Mouse (Mus musculus) left cerebral cortex, postnatal 4 days (tissue): ENCODE measurements around the gene Tspan6. TPM values are rescaled to one million over a fixed set of nuclear protein-coding genes. Genes with fewer than 3 reads are reported as not detected.
A peak's percentile ranks its signal among the peaks of the same experiment; 100 is the strongest.

Experiments
- DNase-seq: peaks from one replicate; pipeline ENCODE4 v3.0.0-alpha.2; 2022
- intact Hi-C: fragments of 180-260 bp; cut with DNase I; formaldehyde crosslinking; loops from one replicate; pipeline ENCODE4 v1.15.1; 2025
- total RNA-seq, 2 experiments: library from RNA; stranded (reverse); gene quantifications; 2 replicates each; pipeline ENCODE4 v1.2.3; 2021

Gene Tspan6
- 10 to 100 TPM; 86.6 to 92.0 TPM for total RNA-seq

DNA sequence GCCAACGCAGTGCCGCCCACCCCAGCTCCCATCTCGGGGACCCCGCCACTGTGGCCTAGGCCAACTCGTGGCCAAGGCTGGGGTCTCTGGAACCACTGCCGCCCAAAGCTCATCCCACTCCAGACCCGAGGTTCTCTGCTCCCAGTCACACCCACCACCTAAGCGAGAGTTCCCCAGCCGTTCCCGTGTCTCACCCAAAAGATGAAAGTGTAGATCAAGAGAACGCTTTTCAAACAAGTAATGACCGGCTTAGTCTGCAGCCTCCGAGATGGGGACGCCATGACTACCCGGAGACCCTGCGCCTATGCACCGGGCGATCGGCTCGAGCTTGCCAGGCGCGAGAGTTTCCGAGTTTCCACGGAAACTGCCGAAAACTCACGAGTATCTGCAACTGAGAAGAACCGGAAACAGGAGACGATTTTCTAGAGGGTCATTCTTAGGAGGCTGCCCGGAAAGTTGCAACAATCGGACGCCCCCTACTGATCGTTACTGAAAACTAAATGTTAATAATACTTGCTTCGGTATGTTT, at the start of gene Tspan6:
Tspan6 (minus strand) TSS at position 416 of the 529 bp plus-strand sequence.
- DNase-seq: peak; percentile 85
- intact Hi-C loops: no loop called here

DNA sequence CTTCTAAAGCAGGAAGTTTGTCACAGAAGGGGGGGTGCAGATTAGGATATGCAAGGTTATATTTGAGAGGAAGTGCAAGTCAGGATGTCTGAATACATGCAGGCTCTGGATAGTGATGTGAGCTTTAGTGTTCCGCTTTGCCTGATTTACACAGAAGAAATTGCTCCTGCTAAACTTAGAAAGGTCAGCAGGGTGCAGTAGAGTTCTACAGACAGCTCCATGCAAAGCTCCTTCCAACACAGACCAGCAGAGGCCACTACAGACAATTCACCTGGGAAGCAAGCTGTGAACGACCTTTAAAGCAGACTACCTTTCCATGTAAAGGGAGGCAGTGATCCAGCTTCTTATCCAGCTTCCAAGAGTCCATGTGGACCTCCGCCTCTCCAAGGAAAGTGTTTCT, 49.2 kb upstream of the Tspan6 start:
- DNase-seq: peak; percentile 27
- intact Hi-C loops: loop anchor here (2.0 kb wide), 1 partner anchor 71 kb away; no protein-coding TSS in a partner anchor

DNA sequence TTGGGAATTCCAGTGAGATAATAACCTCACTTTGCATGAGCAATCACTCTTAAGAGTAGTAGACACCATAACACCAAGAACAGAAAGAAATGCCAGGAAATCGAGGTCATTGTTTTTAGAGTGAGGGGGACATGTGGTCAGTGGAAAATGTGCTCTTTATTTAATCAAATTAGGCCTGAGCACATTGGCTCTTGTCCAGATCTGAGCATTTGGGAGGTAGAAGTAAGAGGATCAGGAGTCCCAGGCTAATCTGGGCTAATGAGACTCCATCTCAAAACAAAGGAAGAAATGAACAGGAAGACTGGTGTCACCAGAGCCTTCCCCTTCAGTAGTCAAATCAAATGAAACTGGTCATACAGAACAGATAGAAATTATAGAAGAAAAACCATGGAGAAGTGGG, 41.3 kb upstream of the Tspan6 start:
- DNase-seq: no peak
- intact Hi-C loops: no loop called here

DNA sequence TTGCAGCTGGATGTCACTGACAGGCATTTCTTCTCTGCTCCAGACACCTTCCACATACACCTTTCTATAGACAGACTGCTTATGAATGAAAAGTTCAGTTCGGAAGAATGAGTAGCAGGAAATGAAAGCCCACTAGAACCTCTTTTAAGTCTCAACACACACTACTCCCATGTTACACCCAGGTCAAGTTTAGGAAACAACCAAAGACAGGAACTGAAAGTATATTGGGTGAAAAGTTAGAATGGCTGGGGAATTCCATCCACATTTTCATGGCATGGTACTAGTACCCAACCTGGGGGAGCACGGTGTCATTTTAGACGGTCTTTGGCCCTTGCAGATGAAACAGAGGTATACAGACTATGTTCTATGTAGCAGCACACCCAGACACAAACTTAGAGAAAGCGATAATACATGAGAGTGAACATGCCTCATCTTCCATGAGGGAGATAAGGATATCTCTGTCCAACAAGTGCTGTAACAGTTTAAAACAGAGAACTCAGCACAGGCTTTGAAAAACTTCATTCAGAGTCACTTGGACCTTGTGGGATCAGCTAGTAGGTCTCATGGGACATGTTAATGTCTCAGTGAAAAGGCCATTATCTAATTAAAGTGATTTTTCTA, 38.5 kb upstream of the Tspan6 start:
- no peak for DNase-seq
- intact Hi-C loops: no loop called here

DNA sequence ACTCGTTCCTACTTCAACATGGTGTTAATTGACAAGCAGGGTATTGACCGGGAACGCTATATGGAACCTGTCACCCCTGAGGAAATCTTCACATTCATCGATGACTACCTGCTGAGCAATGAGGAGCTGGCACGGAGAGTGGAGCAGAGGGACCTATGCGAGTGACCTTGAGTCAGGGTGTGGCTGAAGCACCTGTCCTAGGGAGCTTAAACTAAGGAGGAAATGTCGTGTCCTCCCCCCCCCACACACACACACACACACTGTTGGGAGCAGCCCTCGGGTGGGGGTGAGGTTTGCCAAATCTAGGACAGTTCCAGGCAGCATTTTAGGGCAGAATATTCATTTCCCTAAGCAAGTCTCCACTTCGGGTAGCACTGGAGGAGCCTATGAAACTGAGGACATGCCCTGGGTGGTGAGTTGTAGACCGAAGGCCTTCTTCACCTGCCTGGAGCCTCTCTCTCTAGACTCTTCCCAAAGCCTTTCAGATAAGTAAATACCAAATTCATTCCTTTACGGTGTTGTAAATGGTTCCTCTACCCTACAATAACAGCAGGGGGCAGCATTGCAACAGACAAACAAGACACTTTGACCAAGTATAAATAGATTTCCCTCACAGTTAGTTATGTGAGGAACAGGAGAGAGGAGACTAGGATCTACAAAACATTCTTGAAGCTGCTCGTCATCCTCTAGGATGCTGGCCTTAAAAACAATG, 33.2 kb upstream of the Tspan6 start:
- intact Hi-C loops: no loop called here
- peak; percentile 2 for DNase-seq

DNA sequence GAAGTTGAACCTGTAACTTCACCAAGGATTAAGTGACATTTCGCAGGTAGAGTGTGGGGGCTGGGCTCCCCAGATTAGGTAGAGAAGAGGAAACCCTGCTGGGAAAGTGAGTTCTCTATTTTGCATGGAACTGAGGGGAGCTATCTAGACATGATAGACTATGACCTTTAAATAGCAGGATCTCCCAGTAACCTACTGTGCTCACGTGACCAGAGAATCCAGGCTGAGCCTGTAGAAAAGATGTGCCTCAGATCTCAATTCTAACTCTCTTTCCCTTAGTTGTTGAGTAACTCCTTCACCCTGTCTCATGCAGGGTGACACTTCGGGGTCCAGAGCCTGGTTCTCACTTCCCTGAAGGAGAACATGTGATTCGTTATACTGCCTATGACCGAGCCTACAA, 28.5 kb upstream of the Tspan6 start:
- intact Hi-C loops: no loop called here
- no peak for DNase-seq

DNA sequence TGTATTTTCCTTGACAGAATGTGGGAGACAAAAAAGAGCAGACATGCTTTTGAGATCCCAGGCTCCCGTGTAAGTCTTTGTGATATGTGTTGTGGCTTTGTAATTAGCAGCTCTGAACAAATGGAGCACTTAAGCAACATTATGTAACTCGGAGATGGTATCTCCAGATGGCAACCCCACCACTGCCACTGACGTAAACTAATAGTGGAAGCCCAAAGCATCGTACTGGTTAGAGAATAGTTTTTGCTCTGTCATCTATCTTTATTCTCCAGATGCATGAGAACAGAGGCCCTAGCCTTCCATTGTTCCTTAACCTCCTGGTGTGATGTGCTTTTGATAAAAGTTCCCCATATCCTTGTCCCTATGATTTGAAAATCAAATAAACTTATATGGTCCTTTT, 23.0 kb upstream of the Tspan6 start:
- intact Hi-C loops: no loop called here
- no peak for DNase-seq

DNA sequence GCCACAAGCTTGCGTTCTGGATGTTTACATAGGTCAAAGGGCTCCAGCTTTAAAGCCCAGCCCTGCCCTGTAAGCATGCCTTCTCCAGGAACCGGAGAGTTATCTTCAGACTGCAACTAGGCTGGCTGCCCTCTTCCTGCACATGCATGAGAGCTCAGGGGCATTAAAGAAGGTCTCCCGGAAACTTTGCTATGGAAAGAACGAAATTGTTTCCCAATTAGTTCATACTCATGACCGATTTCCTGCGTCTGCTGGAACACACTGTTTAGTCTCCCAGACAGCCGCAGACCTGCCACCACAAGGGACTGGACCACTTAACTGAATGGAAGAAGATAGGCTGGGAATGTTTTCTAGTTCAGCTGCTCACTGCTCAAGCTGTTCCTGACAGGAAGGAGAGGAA, 16.0 kb upstream of the Tspan6 start:
- intact Hi-C loops: no loop called here
- no peak for DNase-seq

DNA sequence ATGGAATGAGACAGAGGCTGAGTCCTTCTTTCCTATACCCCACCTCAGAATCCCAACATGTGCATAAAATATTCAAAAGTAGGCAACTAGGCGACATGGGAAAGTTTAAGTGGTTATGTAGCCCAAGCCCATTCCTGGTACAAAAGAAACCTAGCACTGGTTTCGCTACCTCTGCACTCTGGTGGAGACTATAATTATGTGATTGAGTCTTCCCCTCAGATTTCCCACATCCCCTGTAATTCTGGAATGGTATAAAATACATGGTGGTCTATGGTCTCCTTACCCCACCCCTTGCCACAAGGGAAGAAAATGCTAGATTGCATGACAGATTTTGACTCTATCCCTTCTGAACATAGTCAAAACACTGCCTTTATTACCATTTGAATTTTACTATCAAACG, 14.8 kb upstream of the Tspan6 start:
- no peak for DNase-seq
- intact Hi-C loops: no loop called here

DNA sequence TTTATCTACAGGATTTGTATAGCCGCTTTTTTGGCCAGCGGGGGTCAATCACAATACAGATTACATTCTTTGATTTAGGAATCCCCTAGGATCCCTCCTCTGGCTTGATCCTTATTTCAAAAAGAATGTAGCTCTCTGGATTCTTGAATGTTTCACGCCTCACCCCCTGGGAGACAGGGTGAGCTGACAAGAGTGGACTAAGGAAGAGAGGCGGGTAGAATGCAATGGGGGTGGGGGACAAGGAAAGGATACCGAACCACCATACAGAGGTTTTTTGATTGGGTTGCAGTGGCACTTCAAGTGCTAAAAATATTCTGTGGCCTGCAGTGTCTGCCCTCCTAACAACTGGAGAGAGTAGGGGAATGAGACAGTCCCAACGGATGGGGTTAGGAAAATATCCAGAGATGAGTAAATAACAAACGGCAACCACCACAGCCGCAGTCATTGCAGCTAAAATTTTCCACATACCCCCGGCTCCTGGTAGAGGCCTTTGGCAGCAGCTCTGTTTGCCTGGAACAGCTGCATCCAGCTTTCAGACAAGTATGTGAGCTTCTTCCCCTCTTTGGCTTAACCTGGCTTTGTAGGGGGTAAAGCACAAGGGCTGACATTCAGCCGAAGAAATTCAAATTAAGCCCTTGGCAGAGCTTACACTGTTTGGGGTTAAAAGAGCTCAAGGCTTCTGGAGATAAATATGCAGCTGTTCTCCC, 13.3 kb upstream of the Tspan6 start:
- DNase-seq: no peak
- intact Hi-C loops: no loop called here

DNA sequence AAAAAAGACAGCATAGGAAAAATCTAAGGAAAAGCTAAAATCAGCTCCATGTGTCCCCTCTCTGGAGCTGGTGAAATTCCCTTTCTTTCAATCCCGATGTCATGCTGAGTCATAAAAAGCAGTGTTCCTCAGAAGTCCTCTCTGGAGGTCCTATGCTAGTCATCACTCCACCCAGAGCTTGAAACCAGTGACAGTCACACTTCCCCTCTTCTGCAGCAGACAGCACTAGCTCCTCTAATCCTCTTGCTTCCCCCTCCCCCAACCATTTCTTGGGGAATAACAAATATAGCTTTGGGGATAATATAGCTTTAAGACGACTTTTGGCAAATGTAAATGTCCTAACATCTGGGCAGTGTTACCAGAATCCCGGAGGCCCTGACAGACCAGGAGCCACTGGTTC, 10.0 kb upstream of the Tspan6 start, which contains the start of gene Srpx2:
Srpx2 (plus strand) TSS at position 166 of the 400 bp plus-strand sequence.
- no peak for DNase-seq
- intact Hi-C loops: no loop called here

DNA sequence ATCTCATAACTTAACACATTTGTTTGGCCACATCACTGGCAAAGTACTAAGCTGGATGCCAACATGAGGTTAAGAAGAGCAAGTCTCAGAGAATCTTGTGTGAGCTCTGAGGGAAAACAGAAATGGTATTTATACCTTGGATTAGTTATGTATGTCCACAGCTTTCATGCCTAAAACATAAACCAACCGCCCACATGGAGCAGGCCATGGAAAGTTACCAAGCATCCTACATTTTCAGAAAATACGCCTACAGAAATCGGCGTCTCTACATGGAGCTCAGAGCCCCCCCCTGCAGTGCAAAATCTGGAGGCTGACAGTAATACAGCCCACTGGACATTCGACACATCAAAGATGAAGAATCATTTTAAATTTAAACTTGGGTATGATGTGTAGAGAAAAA, 10.1 kb downstream of the Tspan6 start:
- DNase-seq: no peak
- intact Hi-C loops: no loop called here

DNA sequence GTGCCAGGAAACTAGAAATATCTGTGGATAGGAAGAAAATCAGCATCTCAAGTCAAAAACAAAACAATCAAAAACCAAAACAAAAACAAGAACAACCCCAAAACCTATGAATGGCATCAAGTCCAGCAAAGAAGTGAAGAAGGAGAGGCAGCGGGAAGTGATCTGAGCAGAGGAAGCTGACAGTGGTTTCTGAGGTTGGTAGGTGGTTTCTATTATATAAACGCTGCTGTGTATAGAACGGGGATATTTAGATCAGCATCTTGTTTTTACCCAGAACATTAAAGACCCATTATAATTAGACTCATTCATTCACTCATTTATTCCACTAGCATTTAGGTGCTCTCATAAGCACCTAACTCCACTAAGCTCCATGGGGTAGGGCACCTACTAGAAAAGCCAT, 10.9 kb downstream of the Tspan6 start:
- DNase-seq: no peak
- intact Hi-C loops: no loop called here

DNA sequence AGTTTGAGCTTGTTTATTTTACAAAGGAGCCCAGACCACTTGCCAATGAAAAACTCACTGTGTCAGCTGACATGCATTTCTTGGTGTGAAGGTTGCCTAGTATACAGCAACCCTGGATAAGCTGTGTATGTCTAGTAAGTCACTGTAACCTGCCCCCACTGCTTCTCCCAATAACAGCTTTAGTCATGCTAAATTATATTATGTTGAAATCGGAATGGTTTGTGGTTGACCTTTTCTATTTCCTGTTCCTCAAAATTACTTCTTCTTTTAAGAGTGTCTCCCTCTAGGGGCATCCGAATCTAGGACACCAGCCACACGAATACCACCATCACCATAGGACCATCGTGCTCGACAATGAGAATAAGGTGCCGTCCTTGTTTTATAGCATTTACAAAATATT, 28.5 kb downstream of the Tspan6 start:
- DNase-seq: no peak
- intact Hi-C loops: no loop called here

DNA sequence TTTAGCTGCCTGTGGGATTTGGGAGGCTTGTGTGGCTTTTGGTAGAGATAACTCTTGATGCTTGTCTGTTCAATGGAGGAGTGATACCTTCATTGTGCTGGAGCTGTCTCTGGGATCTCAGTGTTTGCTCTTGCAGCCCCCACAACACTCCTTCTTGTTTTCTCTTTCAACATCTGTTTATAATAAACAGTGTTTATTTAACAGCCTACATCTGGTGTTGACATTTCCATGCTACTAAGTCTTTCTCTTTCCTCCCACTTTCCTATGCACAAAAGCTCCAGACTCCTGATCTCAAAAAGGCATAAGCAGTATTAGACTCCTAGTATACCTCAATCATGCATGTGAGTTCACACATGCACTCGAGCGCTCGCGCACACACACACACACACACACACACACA, 44.6 kb downstream of the Tspan6 start:
- intact Hi-C loops: no loop called here
- DNase-seq: no peak

DNA sequence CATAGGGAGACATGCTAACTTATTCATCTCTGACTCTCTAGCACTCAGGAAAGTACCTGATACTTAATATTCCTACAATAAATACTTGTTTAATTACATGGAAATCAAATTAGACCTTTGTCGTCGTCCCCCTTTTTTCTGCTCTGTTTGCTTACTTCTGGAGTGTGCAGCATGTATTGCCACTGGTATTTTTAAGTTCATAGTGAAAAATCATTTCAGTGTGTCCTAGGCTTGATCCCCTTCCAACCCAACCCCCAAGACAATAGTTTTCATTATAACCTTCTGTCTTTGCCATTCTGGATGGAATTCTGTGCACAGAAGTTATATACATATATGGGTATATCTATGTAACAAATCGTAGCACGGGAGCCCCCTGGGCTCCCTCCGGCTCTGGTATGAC, 47.5 kb downstream of the Tspan6 start, which contains the start of gene Tnmd:
Tnmd (plus strand) TSS at position 301 of the 400 bp plus-strand sequence.
- DNase-seq: no peak
- intact Hi-C loops: no loop called here

Other genes with a start within 250 kb of the Tspan6 start
- 10 to 100 TPM; 93.4 to 96.2 TPM for gene Pcdh19, start 209.4 kb downstream of the Tspan6 start, total RNA-seq
- under 1 TPM in 1 of 2 experiments, not detected in 1; 0.28 TPM for gene Tnmd, start 47.4 kb downstream of the Tspan6 start, total RNA-seq
- gene Srpx2, start 10.0 kb upstream of the Tspan6 start, total RNA-seq: under 1 TPM; 0.50 to 0.84 TPM
- under 1 TPM; 0.44 to 0.91 TPM for gene Sytl4, start 83.4 kb upstream of the Tspan6 start, total RNA-seq
- 100 to 1,000 TPM in 1 of 2 experiments, 10 to 100 TPM in 1; 96.9 to 108 TPM for gene Cstf2, start 160.8 kb upstream of the Tspan6 start, total RNA-seq